Mouse (Mus musculus): ENCODE measurements around the gene Sfxn4.

DNA sequence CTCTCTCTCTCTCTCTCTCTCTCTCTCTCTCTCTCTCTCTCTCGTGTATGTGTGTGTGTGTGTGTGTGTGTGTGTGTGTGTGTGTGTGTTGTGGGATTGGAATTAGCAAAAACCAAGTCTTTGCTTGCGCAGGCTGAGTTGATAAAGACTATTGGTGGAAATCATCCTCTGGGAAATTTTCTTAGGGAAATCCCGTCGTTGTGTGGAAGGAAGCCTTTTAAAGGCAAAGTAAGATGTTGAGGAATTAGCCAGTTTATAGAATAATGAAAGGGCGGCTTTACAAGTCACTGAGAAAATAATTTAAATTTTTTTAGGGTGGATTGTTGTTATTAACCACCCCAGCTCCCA, 29.8 kb upstream of the Sfxn4 start:
- TF ChIP-seq CTCF (IDR thresholded peaks at IDR 0.05; ENCODE audit: extremely low read depth, insufficient read length, insufficient replicate concordance, low read depth, low read length) (no peak), POLR2A (IDR thresholded peaks at IDR 0.05; ENCODE audit: low read depth, low read length) (no peak)

Data from small intestine, adult 2 months (tissue).